Mouse (Mus musculus) midbrain, embryonic 14.5 days (tissue): Measurements from ENCODE around the gene Phf5a. TPM values are rescaled to one million over a fixed set of nuclear protein-coding genes. Genes with fewer than 3 reads are reported as not detected.
A peak's percentile ranks its signal among the peaks of the same experiment; 100 is the strongest.

Experiments used
- ATAC-seq: fragments of 200-750 bp; cut with Nextera tagmentation; 2 replicates; pipeline ENCODE4 v1.8.0; 2017; ENCODE audit warnings: moderate number of reproducible peaks, moderate library complexity; ENCODE audit not compliant: low FRiP score, low TSS enrichment
- DNase-seq: peaks from one replicate; pipeline ENCODE4 v3.0.0-alpha.2; 2015
- H3K27ac ChIP-seq: fragments of 300-500 bp; sonication (generic); replicated peaks from 2 replicates; pipeline ENCODE4 v1.5.1; 2014; ENCODE audit warnings: mild to moderate bottlenecking, low read depth, low read length, moderate library complexity
- H3K27me3 ChIP-seq: fragments of 300-500 bp; sonication (generic); 2 replicates; pipeline ENCODE4 v1.6.1; 2014; ENCODE audit warnings: low read length, control low read depth, mixed read lengths; ENCODE audit not compliant: control insufficient read depth, insufficient read depth
- H3K36me3 ChIP-seq: fragments of 300-500 bp; sonication (generic); 2 replicates; pipeline ENCODE4 v1.6.1; 2014; ENCODE audit warnings: low read length, control low read depth; ENCODE audit not compliant: control insufficient read depth, insufficient read depth
- H3K4me1 ChIP-seq: fragments of 300-500 bp; sonication (generic); 2 replicates; pipeline ENCODE4 v1.6.1; 2014; ENCODE audit warnings: mild to moderate bottlenecking, antibody characterized with exemption, low read length, control low read depth; ENCODE audit not compliant: control insufficient read depth, insufficient read depth
- H3K4me2 ChIP-seq: fragments of 300-500 bp; sonication (generic); 2 replicates; pipeline ENCODE4 v1.6.1; 2014; ENCODE audit warnings: mild to moderate bottlenecking, low read length, moderate library complexity
- H3K4me3 ChIP-seq: fragments of 300-500 bp; sonication (generic); replicated peaks from 2 replicates; pipeline ENCODE4 v1.5.1; 2014; ENCODE audit warnings: low read depth, low read length
- H3K9ac ChIP-seq: fragments of 300-500 bp; sonication (generic); replicated peaks from 2 replicates; pipeline ENCODE4 v1.6.1; 2014; ENCODE audit warnings: mild to moderate bottlenecking, low read length, moderate library complexity
- H3K9me3 ChIP-seq: fragments of 300-500 bp; sonication (generic); 2 replicates; pipeline ENCODE4 v1.6.1; 2016; ENCODE audit warnings: low read length, control low read depth, mixed read lengths; ENCODE audit not compliant: control insufficient read depth
- WGBS: fragments of 180-500 bp; shearing (Covaris S2); extraction: QIAGEN DNeasy Blood & Tissue Kit; methylation state at CpG from one replicate; pipeline ENCODE4 v1.1.7; 2014; 5-methylcytosine and 5-hydroxymethylcytosine counted together
- polyA plus RNA-seq: library from polyadenylated mRNA; unstranded; fragments of >200 nt; fragmentation: Nextera tagmentation; extraction: Ambion mirVana; gene quantifications from 2 replicates; pipeline ENCODE4 v1.2.1, GENCODE M21; 2014

Gene Phf5a
- polyA plus RNA-seq, 1 experiment from 2014 or later = 139 TPM

- no peak for ATAC-seq
- WGBS = 88% methylated on average over 5 of the region's 5 CpGs
These were observed 23.9 kb downstream of the Phf5a start for GRCm38 (mm10) chr15:81847861-81848260.

DNA sequence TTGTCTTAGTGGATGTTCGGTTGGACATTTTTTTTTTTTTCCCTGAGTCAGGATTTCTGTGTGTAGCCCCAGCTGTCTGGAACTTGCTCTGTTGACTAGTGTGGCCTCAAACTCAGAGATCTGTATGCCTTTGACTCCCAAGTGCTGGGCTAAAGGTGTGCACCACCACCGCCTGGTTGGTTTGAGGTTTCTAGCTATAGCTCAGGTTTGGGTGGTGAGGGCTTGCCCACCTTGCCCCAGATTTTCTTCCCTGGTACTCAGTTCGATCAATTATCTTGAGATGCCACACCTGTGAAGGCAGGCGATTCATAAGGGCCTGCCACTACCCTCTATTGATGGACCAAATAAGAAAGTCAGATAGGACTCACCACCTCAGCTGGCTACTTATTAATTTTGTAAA lies 24.6 kb downstream of the Phf5a start:
- Histone ChIP-seq H3K4me1 (no peaks in the 10 kb centered on the region), H3K9me3 (no peaks in the 10 kb centered on the region), H3K27me3 (no peaks in the 10 kb centered on the region), H3K4me2 (no peak overlapping the region), H3K36me3 (peaks cover 39% of the 10 kb centered on the region), H3K27ac (no peak overlapping the region), H3K9ac (no peak overlapping the region), H3K4me3 (no peak overlapping the region)
- ATAC-seq (no peak), DNase-seq (no peak)
- 93% methylated on average over 4 of the region's 4 CpGs for WGBS

More at GRCm38 (mm10) chr15:81847861-81848260, 23.9 kb downstream of the Phf5a start:
- Histone ChIP-seq H3K27ac (no peak overlapping the region), H3K4me1 (no peaks in the 10 kb centered on the region), H3K9ac (no peak overlapping the region), H3K9me3 (no peaks in the 10 kb centered on the region), H3K36me3 (peaks cover 42% of the 10 kb centered on the region), H3K4me3 (no peak overlapping the region), H3K4me2 (no peak overlapping the region), H3K27me3 (no peaks in the 10 kb centered on the region)
- no peak for DNase-seq

- H3K27ac ChIP-seq = no peak overlapping the region
- H3K4me3 ChIP-seq = no peak overlapping the region
- no peak overlapping the region for H3K4me2 ChIP-seq
- peaks cover 35% of the 10 kb centered on the region for H3K36me3 ChIP-seq
- H3K9ac ChIP-seq = no peak overlapping the region
- 90% methylated on average over 9 of the region's 9 CpGs for WGBS
- no peaks in the 10 kb centered on the region for H3K9me3 ChIP-seq
- ATAC-seq (no peak), DNase-seq (no peak)
- no peaks in the 10 kb centered on the region for H3K4me1 ChIP-seq
- no peaks in the 10 kb centered on the region for H3K27me3 ChIP-seq
These were observed 25.0 kb downstream of the Phf5a start for GRCm38 (mm10) chr15:81846755-81847154.

DNA sequence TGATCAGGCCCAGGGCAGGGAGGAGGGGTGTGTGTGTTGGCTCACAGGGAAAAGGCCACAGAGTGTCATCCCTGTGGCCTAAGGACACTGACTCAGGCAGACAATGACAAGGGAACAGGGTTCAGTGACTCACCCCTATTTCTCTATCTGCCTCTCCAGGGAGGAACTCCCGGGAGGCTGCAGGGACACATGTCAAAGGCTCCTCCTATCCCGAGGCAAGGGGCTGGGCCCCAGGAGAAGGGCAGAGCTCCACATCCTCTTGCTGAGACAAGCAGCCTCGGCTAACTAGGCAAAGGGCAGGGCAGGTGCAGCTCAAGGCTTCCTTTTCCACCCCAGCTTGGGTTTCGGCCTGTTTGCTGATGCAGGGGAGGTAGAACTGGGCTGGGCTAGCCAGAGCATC lies 26.0 kb downstream of the Phf5a start:
- WGBS = 42% methylated on average over 4 of the region's 4 CpGs
- DNase-seq = no peak

GRCm38 (mm10) chr15:81845033-81845625 lies 26.6 kb downstream of the Phf5a start:
- no peak for ATAC-seq
- H3K4me2 ChIP-seq = no peak overlapping the region
- H3K36me3 ChIP-seq = peaks cover 18% of the 10 kb centered on the region
- no peak overlapping the region for H3K9ac ChIP-seq
- 76% methylated on average over 5 of the region's 5 CpGs for WGBS
- H3K4me1 ChIP-seq = no peaks in the 10 kb centered on the region
- no peaks in the 10 kb centered on the region for H3K9me3 ChIP-seq
- no peak overlapping the region for H3K4me3 ChIP-seq
- H3K27ac ChIP-seq = no peak overlapping the region
- no peak for DNase-seq
- H3K27me3 ChIP-seq = no peaks in the 10 kb centered on the region

More for the DNA sequence above, 26.0 kb downstream of the Phf5a start:
- ATAC-seq = no peak
- no peak overlapping the region for H3K27ac ChIP-seq
- no peak overlapping the region for H3K9ac ChIP-seq
- H3K4me2 ChIP-seq = no peak overlapping the region
- no peaks in the 10 kb centered on the region for H3K27me3 ChIP-seq
- H3K4me3 ChIP-seq = no peak overlapping the region
- H3K4me1 ChIP-seq = no peaks in the 10 kb centered on the region
- peaks cover 24% of the 10 kb centered on the region for H3K36me3 ChIP-seq
- no peaks in the 10 kb centered on the region for H3K9me3 ChIP-seq

GRCm38 (mm10) chr15:81842275-81842674 lies 29.4 kb downstream of the Phf5a start:
- DNase-seq = no peak
- Histone ChIP-seq H3K4me2 (no peak overlapping the region), H3K27me3 (no peaks in the 10 kb centered on the region), H3K4me3 (no peak overlapping the region), H3K9me3 (no peaks in the 10 kb centered on the region), H3K36me3 (0 out of 2 replicates have a peak, but pooled peaks cover 4% of the 10 kb centered on the region), H3K27ac (no peak overlapping the region), H3K4me1 (no peaks in the 10 kb centered on the region), H3K9ac (no peak overlapping the region)
- WGBS = 82% methylated on average over 7 of the region's 7 CpGs
- ATAC-seq = no peak

GRCm38 (mm10) chr15:81840306-81840705 lies 31.4 kb downstream of the Phf5a start:
- no peak for ATAC-seq
- H3K9me3 ChIP-seq = no peaks in the 10 kb centered on the region
- H3K4me2 ChIP-seq = no peak overlapping the region
- no peaks in the 10 kb centered on the region for H3K36me3 ChIP-seq
- 0 out of 2 replicates have a peak, but pooled peaks cover 5% of the 10 kb centered on the region for H3K27me3 ChIP-seq
- no peak overlapping the region for H3K4me3 ChIP-seq
- peaks cover 4% of the 10 kb centered on the region; the same call in 1 of the 2 replicates for H3K4me1 ChIP-seq
- H3K27ac ChIP-seq = no peak overlapping the region
- H3K9ac ChIP-seq = no peak overlapping the region
- no peak for DNase-seq
- WGBS = 92% methylated on average over 7 of the region's 7 CpGs

- Histone ChIP-seq H3K4me2 (no peak overlapping the region), H3K9ac (no peak overlapping the region), H3K27ac (no peak overlapping the region), H3K4me3 (no peak overlapping the region), H3K9me3 (no peaks in the 10 kb centered on the region), H3K27me3 (0 out of 2 replicates have a peak, but pooled peaks cover 5% of the 10 kb centered on the region), H3K4me1 (peaks cover 4% of the 10 kb centered on the region; the same call in 1 of the 2 replicates), H3K36me3 (no peaks in the 10 kb centered on the region)
- no peak for ATAC-seq
- DNase-seq = peak; percentile 56
- WGBS = 62% methylated on average over 5 of the region's 5 CpGs
These were observed 32.1 kb downstream of the Phf5a start for GRCm38 (mm10) chr15:81839634-81840033.

DNA sequence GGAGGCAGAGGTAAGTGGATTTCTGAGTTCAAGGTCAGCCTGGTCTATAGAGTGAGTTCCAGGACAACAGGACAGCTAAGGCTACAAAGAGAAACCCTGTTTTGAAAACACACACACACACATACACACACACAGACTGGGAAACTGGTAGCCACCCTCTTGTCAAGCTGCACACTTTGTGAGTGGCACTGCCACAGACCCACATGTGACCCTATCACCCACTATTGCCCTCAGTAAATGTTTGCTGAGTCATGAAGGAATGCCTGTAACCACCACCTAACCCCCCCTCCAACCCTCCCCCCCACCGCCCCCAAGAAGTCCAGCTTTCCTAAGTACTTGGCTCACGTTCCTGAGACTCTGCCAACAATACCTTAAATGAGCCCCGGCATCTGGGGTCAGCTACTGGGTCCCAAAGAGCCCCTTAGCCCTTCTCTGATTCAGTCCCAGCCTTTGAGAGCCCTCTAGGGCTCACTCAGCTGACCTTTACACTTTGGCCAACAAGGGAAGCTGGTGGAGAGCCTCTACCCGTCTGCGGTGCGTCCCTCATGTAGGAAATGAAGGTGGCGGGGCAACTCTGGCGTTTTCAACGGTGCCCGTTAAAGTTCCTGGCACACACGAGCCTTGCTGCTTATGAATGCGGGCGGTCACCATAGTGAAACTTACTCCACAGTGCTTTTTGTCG lies 33.0 kb downstream of the Phf5a start:
- WGBS = 79% methylated on average over 14 of the region's 14 CpGs
- Histone ChIP-seq H3K9ac (no peak overlapping the region), H3K36me3 (no peaks in the 10 kb centered on the region), H3K27ac (no peak overlapping the region), H3K4me1 (peaks cover 4% of the 10 kb centered on the region; the same call in 1 of the 2 replicates), H3K27me3 (0 out of 2 replicates have a peak, but pooled peaks cover 5% of the 10 kb centered on the region), H3K4me2 (no peak overlapping the region), H3K9me3 (no peaks in the 10 kb centered on the region), H3K4me3 (no peak overlapping the region)
- ATAC-seq (no peak), DNase-seq (no peak)
